Mouse (Mus musculus): ENCODE results near the gene 1700015F17Rik.

- TF ChIP-seq CTCF (IDR thresholded peaks at IDR 0.05; ENCODE audit: low read depth) = no peak
- TF ChIP-seq EP300 (IDR thresholded peaks at IDR 0.05; ENCODE audit: low read depth) = no peak
These were observed 64.1 kb downstream of the 1700015F17Rik start for GRCm38 (mm10) chr5:5414835-5415234.
